Mouse (Mus musculus) activated CD4-positive, CD25-positive, alpha-beta regulatory T cell (primary cell): ENCODE measurements around the gene Ccdc194. TPM values are rescaled to one million over a fixed set of nuclear protein-coding genes. Genes with fewer than 3 reads are reported as not detected.

Experiments
- polyA plus RNA-seq, 2 experiments: library from polyadenylated mRNA; unstranded; fragments of 100-300 nt; shearing (Covaris generic); gene quantifications; one replicate each; pipeline ENCODE4 v1.2.1; 2017

The Ccdc194 gene
- polyA plus RNA-seq, result under 1 TPM in 1 of 2 experiments, not detected in 1; 0.41 TPM

GRCm38 (mm10) chr8:71525226-71526050, at the start of gene Ccdc194:
Ccdc194 (minus strand) TSS chr8:71525711.

DNA sequence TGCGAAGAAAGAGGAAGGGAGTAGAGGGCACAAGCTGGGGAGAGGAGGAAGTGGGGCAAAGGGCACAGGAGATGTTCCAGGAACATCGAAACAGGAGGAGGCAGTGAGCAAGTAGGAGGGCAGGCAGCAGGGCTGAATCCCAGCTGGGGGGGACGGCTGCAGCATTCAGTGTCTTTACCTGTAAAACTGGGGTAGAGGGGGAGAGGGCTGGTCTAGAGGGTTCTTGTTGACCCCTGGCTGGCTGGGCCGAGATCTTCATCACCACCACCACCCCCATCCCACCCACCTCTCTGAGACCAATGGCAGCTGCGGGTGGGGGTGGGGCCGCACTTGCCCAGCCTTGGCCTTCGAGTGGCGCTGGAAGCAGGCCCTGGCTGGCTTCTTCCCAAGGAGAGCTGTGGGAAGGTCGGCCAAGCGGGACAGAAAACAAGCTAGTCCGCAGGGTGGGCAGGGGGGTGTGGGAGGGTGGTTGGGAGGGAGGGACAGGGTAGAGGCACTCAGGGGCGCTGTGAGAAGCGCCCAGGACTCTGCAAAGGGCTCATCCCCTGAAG, 43.0 kb upstream of the Ccdc194 start, which contains the start of gene Slc27a1:
Gene Slc27a1, plus strand, starts transcription at position 496 of the 551 bp plus-strand sequence.

DNA sequence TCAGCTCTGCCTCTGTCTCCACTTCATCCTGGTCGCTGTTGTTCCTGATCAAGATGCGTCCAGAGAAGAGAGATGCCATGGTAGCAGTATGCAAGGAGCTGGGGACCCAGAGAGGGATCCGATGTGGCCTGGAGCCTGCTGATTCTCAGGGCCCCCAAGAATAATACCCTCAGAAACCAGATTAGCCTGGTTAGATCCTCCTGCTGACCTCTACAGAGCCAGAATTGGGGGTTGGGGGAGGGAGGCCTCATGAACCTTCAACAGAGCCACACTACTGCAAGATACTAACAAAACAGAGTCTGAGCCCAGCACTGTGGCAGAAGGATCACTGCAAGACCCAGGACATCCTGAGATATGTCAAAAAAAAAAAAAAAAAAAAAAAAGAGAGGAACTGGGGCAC, 41.0 kb upstream of the Ccdc194 start, which contains the start of gene Nxnl1:
Gene Nxnl1, minus strand, starts transcription at position 101 of the 400 bp plus-strand sequence.

DNA sequence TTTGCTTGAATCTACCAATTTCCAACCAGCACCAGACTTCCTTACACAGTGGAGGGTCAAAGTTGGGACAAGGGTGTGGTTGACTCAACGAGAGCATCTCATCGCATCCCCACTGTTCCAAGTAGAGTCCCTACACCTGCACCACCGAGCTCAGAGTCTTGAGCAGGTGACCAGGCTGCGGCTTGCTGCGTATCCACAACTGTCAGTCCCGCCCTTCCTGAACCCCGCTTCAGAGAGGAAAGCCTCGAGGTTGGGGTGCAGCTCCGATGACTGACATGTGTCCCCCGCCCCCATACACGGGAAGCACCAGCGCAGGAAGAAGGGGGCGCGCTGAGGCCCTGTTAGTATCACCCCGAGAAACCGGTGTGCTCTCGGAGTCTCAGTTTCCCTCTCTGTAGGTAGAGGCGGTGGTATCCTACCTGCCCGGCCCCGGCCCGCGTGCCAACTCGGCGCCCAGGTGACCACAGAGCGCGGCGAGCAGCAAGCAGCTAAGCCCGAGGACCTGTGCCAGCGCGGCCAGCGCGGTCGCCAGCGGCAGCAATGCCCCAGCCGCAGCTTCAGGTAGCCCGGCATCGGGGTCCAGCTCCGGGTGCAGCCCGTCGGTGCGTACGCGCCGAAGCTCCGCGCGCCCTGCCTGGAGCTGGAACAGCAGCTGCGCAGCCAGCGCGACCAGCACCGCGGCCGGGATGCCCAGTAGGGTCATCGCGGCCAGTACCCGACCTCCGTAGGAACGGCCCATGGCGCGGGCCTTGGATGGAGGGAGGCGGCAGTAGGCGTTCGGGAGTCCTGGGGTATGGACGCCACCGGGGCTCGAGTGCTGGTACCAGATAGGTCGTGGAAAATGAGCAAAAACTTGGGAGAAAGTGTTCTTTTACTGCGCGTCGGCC, 32.8 kb upstream of the Ccdc194 start, which contains the start of gene Tmem221:
Gene Tmem221, minus strand, starts transcription at position 801 of the 887 bp plus-strand sequence.

GRCm38 (mm10) chr8:71542632-71543343, 17.3 kb upstream of the Ccdc194 start, which contains the start of gene Mvb12a:
Mvb12a (plus strand) TSS chr8:71542922.

DNA sequence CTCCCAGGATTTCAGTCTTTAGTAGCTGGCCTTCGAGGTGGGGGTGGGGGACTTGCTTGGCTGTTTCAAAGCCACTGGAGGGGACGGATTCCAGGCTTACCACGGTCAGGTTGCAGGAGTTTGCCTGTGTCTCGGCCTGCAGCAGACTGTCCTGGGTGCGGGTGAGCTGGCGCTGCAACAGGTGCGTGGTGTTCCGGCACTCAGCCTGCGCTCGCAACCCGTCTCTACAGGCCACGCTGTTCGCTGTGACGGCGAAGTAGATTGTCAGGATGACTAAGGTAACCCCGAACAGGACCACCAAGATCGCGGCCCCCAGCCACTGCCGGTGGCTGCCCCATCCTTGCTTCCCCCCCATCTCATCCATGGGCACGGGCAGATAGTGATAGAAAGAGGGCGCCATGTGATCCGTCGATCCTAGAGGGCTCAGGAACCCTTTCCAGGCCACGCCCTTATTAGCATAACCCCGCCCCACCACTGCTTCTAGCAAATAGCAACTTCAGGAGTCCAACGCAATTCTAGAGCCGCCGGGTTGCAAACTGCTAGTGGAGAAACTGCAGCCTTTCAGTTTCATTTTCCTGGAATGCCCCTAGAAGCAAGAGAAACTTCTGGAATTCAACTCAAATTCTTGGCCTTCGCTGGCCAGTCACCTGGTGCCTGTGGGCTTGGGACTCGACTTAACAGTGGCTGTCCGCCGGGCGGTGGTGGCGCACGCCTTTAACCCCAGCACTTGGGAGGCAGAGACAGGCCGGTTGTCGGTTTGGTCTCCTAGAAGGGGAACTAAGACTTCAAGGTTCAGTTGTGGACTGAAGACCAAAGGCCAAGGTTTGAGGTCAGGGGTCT, 11.7 kb upstream of the Ccdc194 start, which contains the start of gene Bst2:
Gene Bst2, minus strand, starts transcription at position 429 of the 840 bp plus-strand sequence.

GRCm38 (mm10) chr8:71511644-71512043, 13.9 kb downstream of the Ccdc194 start, which contains the start of gene Plvap:
Plvap (minus strand) TSS chr8:71511752.

GRCm38 (mm10) chr8:71487691-71488445, 37.6 kb downstream of the Ccdc194 start, which contains the start of gene Gtpbp3:
Gtpbp3 (plus strand) TSS chr8:71488103.

DNA sequence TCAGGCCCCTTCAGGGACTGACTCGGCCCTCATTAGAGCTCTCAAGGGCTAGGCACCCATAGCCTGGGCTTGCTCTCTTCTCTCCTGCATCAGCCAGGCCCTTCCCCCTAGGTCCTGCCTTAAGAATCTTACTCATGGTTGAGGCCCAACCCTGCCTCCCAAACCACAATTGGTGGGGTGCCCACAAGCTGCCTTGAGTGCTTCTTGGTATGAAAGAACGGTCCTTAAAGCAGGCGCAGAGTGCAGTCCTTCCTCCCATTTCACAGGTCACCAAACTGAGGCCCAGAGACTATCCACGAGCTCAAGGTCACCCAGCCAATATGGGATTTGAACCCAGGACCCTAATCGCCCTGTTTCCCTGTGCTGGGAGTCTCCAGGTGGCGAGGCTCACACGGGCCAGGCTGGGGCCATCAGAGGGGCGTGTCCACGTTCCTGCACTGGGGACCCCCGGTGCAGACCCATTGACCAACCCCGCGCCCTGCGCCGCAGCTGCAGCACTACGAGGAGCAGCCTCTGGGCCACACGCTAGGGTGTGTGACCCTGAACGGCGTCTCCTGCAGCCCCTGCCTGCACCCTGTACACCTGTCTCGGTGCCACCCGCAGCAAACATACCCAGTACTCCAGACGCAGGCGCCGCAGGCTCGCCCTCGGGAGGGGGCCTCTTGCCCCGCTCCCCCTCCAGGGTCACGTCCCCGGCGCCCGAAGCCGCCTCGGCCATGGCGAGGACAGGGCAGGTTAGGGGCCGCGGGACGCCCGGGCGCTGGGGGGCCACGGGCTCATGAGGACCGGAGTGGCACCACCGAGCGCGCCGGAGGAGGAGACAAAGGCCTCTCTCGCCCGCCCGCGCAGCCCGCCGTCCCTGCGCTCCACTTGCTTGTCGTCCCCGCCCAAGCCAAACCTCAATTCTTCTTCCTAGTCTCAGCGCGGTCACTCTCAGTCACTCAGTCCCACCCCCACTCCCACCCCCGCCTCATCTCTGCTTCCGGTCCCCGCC, 40.1 kb downstream of the Ccdc194 start, which contains the start of gene Ano8:
Gene Ano8, minus strand, starts transcription at position 822 of the 994 bp plus-strand sequence.

Other genes starting within 250 kb of the Ccdc194 start
- gene Use1, start 158.9 kb downstream of the Ccdc194 start, polyA plus RNA-seq, result 100 to 1,000 TPM; 154 to 223 TPM
- gene Ocel1, start 154.4 kb downstream of the Ccdc194 start, polyA plus RNA-seq, result 10 to 100 TPM; 18.3 to 19.4 TPM
- 10 to 100 TPM in 1 of 2 experiments, 1 to 10 TPM in 1; 3.7 to 10.3 TPM for gene Nr2f6, start 143.8 kb downstream of the Ccdc194 start, polyA plus RNA-seq
- gene Ushbp1, start 129.9 kb downstream of the Ccdc194 start, polyA plus RNA-seq, result under 1 TPM; 0.12 to 0.38 TPM
- gene Babam1, start 128.8 kb downstream of the Ccdc194 start, polyA plus RNA-seq, result 100 to 1,000 TPM; 107 to 109 TPM
- gene Ankle1, start 119.7 kb downstream of the Ccdc194 start, polyA plus RNA-seq, result 1 to 10 TPM; 1.8 to 3.7 TPM
- gene Abhd8, start 62.1 kb downstream of the Ccdc194 start, polyA plus RNA-seq, result 100 to 1,000 TPM; 107 to 132 TPM
- gene Mrpl34, start 60.8 kb downstream of the Ccdc194 start, polyA plus RNA-seq, result 100 to 1,000 TPM in 1 of 2 experiments, 10 to 100 TPM in 1; 70.1 to 100 TPM
- gene Dda1, start 56.5 kb downstream of the Ccdc194 start, polyA plus RNA-seq, result 100 to 1,000 TPM; 100 to 120 TPM
- 10 to 100 TPM in 1 of 2 experiments, 1 to 10 TPM in 1; 8.5 to 17.4 TPM for gene Ano8, start 39.7 kb downstream of the Ccdc194 start, polyA plus RNA-seq
- gene Gtpbp3, start 37.6 kb downstream of the Ccdc194 start, polyA plus RNA-seq, result 1 to 10 TPM; 4.2 to 7.7 TPM
- under 1 TPM in 1 of 2 experiments, not detected in 1; 0.13 TPM for gene Plvap, start 14.0 kb downstream of the Ccdc194 start, polyA plus RNA-seq
- gene Bst2, start 11.7 kb upstream of the Ccdc194 start, polyA plus RNA-seq, result 100 to 1,000 TPM; 103 to 118 TPM
- 100 to 1,000 TPM; 113 to 137 TPM for gene Mvb12a, start 17.2 kb upstream of the Ccdc194 start, polyA plus RNA-seq
- gene Tmem221, start 33.2 kb upstream of the Ccdc194 start, polyA plus RNA-seq, result 1 to 10 TPM; 6.3 to 7.8 TPM
- under 1 TPM; 0.88 to 0.99 TPM for gene Nxnl1, start 40.9 kb upstream of the Ccdc194 start, polyA plus RNA-seq
- gene Slc27a1, start 43.2 kb upstream of the Ccdc194 start, polyA plus RNA-seq, result 1 to 10 TPM; 6.0 to 6.9 TPM
- gene Pgls, start 66.5 kb upstream of the Ccdc194 start, polyA plus RNA-seq, result 100 to 1,000 TPM; 120 to 124 TPM
- 10 to 100 TPM in 1 of 2 experiments, 1 to 10 TPM in 1; 8.8 to 20.0 TPM for gene Fam129c, start 71.9 kb upstream of the Ccdc194 start, polyA plus RNA-seq
- 10 to 100 TPM; 24.8 to 32.1 TPM for gene Colgalt1, start 85.3 kb upstream of the Ccdc194 start, polyA plus RNA-seq
- gene Unc13a, start 146.0 kb upstream of the Ccdc194 start, polyA plus RNA-seq, result 1 to 10 TPM; 1.1 to 1.3 TPM
- 100 to 1,000 TPM; 105 to 188 TPM for gene Jak3, start 150.6 kb upstream of the Ccdc194 start, polyA plus RNA-seq
- 10 to 100 TPM; 53.6 to 59.0 TPM for gene Insl3, start 163.5 kb upstream of the Ccdc194 start, polyA plus RNA-seq
- gene B3gnt3, start 176.1 kb upstream of the Ccdc194 start, polyA plus RNA-seq, result 1 to 10 TPM; 4.3 to 5.4 TPM
- gene Fcho1, start 200.0 kb upstream of the Ccdc194 start, polyA plus RNA-seq, result 100 to 1,000 TPM; 173 to 255 TPM